Mouse (Mus musculus): ENCODE measurements around the gene Vcp.
"Not testable (repeated sequence)": the region's sequence is repeated elsewhere in the genome, so short reads cannot be mapped to it uniquely, and the experiment has no call there.

- TF ChIP-seq CTCF (IDR thresholded peaks at IDR 0.05); POLR2A (IDR thresholded peaks at IDR 0.05; ENCODE audit: insufficient read depth, low read depth, low read length); EP300 (IDR thresholded peaks at IDR 0.05; ENCODE audit: insufficient read depth, low read depth, low read length): not testable (repeated sequence)
Observed at GRCm38 (mm10) chr4:42980467-42980866, 19.8 kb downstream of the Vcp start.

Measured in heart, adult 2 months (tissue).